Comparison of ENCODE assay signal across 14 mouse cellular contexts in genomic region chr7:84212112-84212511, GRCm38 (mm10).
A peak's percentile ranks its signal among the peaks of the same experiment; 100 is the strongest.
DNase-seq lines count a peak whose midpoint lies in the region; ATAC-seq and TF ChIP-seq lines count a peak whose summit lies in the region.
"Had no signal": no experiment of that assay in that cellular context is flagged by ENCODE, and none has a peak within 500 bp of the region (broad histone marks: within the 10 kb centered on the region; RNA-seq: fewer than 3 reads in every experiment).

No protein-coding gene starts in this region.

- ATAC-seq in granulocyte monocyte progenitor cell, adult 5-6 weeks (replicated peaks; ENCODE audit: poor library complexity, severe bottlenecking): 0 out of 2 replicates have a peak, but pooled peaks have one; percentile 33
- no peak for ATAC-seq in activated CD4-positive, CD25-positive, alpha-beta regulatory T cell, adult 4 months

- in situ Hi-C loops in CH12.LX (cut with MboI; ENCODE audit: low pct_ligation_motif_present, low pct_unique_long_range_greater_than_20kb, low sequenced_read_pairs): no loop called here

- no peak for TF ChIP-seq CTCF in CH12.LX (conservative IDR thresholded peaks at IDR 0.05 in 1 of 2, IDR thresholded peaks at IDR 0.05 in 1 of 2; ENCODE audit: low read depth in 2 of 2, low read length in 2 of 2)

- TF ChIP-seq POLR2A in CH12.LX (IDR thresholded peaks at IDR 0.05; ENCODE audit: low read depth, low read length): no peak

- H3K27me3 ChIP-seq in CH12.LX (replicated peaks): no peaks in the 10 kb centered on the region
- H3K27me3 ChIP-seq: embryonic facial prominence, embryonic 13.5 days; kidney, embryonic 15.5 days; neural tube, embryonic 13.5 days had no signal

- H3K27ac ChIP-seq in CH12.LX (ENCODE audit: insufficient read depth, low read depth): no peak overlapping the region
- H3K27ac ChIP-seq: embryonic facial prominence, embryonic 13.5 days; forebrain, embryonic 10.5 days; kidney, embryonic 15.5 days had no signal

- H3K9ac ChIP-seq in CH12.LX (ENCODE audit: insufficient read depth, low read depth): no peak overlapping the region
- H3K9ac ChIP-seq: embryonic facial prominence, embryonic 13.5 days; kidney, embryonic 15.5 days; neural tube, embryonic 13.5 days had no signal

- DNase-seq in layer of hippocampus, adult 11-12 months (ENCODE audit: low spot score): peak; percentile 18
- no peak for DNase-seq in layer of hippocampus, adult 8-10 months (ENCODE audit: low spot score in 2 of 2)
- DNase-seq in CH12.LX (ENCODE audit: extremely low read depth): peak; percentile 80
- DNase-seq in lung, postnatal 4 days: peak; percentile 45 to 73
- DNase-seq in kidney, adult 8-10 months: no peak
- DNase-seq: cerebellum, postnatal 36 days; heart, postnatal 14 days; thymus, adult 2 months had no signal

- H3K4me2 ChIP-seq in CH12.LX (ENCODE audit: insufficient read depth, low read depth, poor library complexity, severe bottlenecking): peak overlapping the region; percentile 54
- H3K4me2 ChIP-seq: embryonic facial prominence, embryonic 13.5 days; kidney, embryonic 15.5 days; neural tube, embryonic 13.5 days had no signal

- peak; percentile 89 for TF ChIP-seq EP300 in CH12.LX (IDR thresholded peaks at IDR 0.05; ENCODE audit: low read length)

- no peak overlapping the region for H3K4me3 ChIP-seq in CH12.LX (replicated peaks in 1 of 3; ENCODE audit: low read depth in 2 of 3, low read length in 2 of 3, poor library complexity in 1 of 3)
- H3K4me3 ChIP-seq: embryonic facial prominence, embryonic 13.5 days; forebrain, embryonic 10.5 days; kidney, embryonic 15.5 days; neural tube, embryonic 13.5 days had no signal

- dilution Hi-C loops in CH12.LX (cut with MboI; ENCODE audit: extremely low pct_ligation_motif_present, extremely low pct_unique_long_range_greater_than_20kb, low sequenced_read_pairs): no loop called here

- H3K9me3 ChIP-seq in CH12.LX (replicated peaks; ENCODE audit: low read length): no peaks in the 10 kb centered on the region
- H3K9me3 ChIP-seq: embryonic facial prominence, embryonic 13.5 days; forebrain, embryonic 10.5 days; kidney, embryonic 15.5 days; neural tube, embryonic 13.5 days had no signal

- H3K36me3 ChIP-seq in CH12.LX (replicated peaks in 1 of 2; ENCODE audit: control insufficient read depth in 1 of 2, insufficient read depth in 1 of 2, low read length in 1 of 2): no peaks in the 10 kb centered on the region
- H3K36me3 ChIP-seq: embryonic facial prominence, embryonic 13.5 days; forebrain, embryonic 10.5 days; kidney, embryonic 15.5 days; neural tube, embryonic 13.5 days had no signal

- no peak; the same call in 1 of the 2 replicates for TF ChIP-seq RAD21 in CH12.LX (IDR thresholded peaks at IDR 0.05; ENCODE audit: low read depth, low read length)

- H3K79me2 ChIP-seq in CH12.LX (replicated peaks; ENCODE audit: control insufficient read depth, extremely low read depth, insufficient read depth, poor library complexity, severe bottlenecking): no peaks in the 10 kb centered on the region

- H3K4me1 ChIP-seq in CH12.LX (ENCODE audit: control insufficient read depth in 1 of 2, insufficient read depth in 2 of 2): peaks cover 12 to 32% of the 10 kb centered on the region in 2 experiments

TF ChIP-seq in CH12.LX, 34 proteins besides CTCF, POLR2A, EP300 and RAD21:
- TF ChIP-seq CHD1 (IDR thresholded peaks at IDR 0.05; ENCODE audit: low read depth, low read length) (no peak), POLR2AphosphoS2 (IDR thresholded peaks at IDR 0.05; ENCODE audit: low read depth, low read length) (no peak), USF2 (conservative IDR thresholded peaks at IDR 0.05; ENCODE audit: low read depth, low read length) (no peak), MAZ (IDR thresholded peaks at IDR 0.05; ENCODE audit: low read depth, low read length) (no peak), ETS1 (conservative IDR thresholded peaks at IDR 0.05; ENCODE audit: low read depth, low read length) (peak; percentile 85), PAX5 (IDR thresholded peaks at IDR 0.05; ENCODE audit: low read length) (no peak), UBTF (IDR thresholded peaks at IDR 0.05; ENCODE audit: low read depth, low read length) (no peak), MEF2A (IDR thresholded peaks at IDR 0.05; ENCODE audit: borderline replicate concordance, low read depth, low read length) (peak; percentile 96), SIN3A (IDR thresholded peaks at IDR 0.05; ENCODE audit: low read length) (no peak), ZC3H11A (IDR thresholded peaks at IDR 0.05; ENCODE audit: low read depth, low read length) (no peak), MAFK (IDR thresholded peaks at IDR 0.05; ENCODE audit: insufficient replicate concordance, low read length) (peak; percentile 46; the same call in 1 of the 2 replicates), ZMIZ1 (IDR thresholded peaks at IDR 0.05; ENCODE audit: low read depth, low read length) (no peak), MYC (IDR thresholded peaks at IDR 0.05; ENCODE audit: low read depth, low read length) (peak; percentile 87), HCFC1 (IDR thresholded peaks at IDR 0.05; ENCODE audit: low read depth, low read length) (no peak; the same call in 1 of the 2 replicates), USF1 (IDR thresholded peaks at IDR 0.05; ENCODE audit: low read depth, low read length) (no peak), MXI1 (IDR thresholded peaks at IDR 0.05; ENCODE audit: low read depth, low read length) (no peak), ELF1 (IDR thresholded peaks at IDR 0.05; ENCODE audit: low read depth, low read length) (peak; percentile 45; the same call in 1 of the 2 replicates), E2F4 (IDR thresholded peaks at IDR 0.05; ENCODE audit: insufficient replicate concordance, low read depth, low read length) (no peak), SMC3 (IDR thresholded peaks at IDR 0.05; ENCODE audit: low read depth, low read length) (no peak), NRF1 (IDR thresholded peaks at IDR 0.05; ENCODE audit: low read depth, low read length) (no peak), BHLHE40 (IDR thresholded peaks at IDR 0.05; ENCODE audit: low read depth, low read length) (peak; percentile 70), ZNF384 (IDR thresholded peaks at IDR 0.05; ENCODE audit: low read depth, low read length) (no peak), RCOR1 (conservative IDR thresholded peaks at IDR 0.05; ENCODE audit: low read depth, low read length) (peak; percentile 81), MAX (IDR thresholded peaks at IDR 0.05; ENCODE audit: low read length) (peak; percentile 73), ZKSCAN1 (IDR thresholded peaks at IDR 0.05; ENCODE audit: borderline replicate concordance, low read depth, low read length) (no peak), GABPA (IDR thresholded peaks at IDR 0.05; ENCODE audit: insufficient replicate concordance, low read depth, low read length) (no peak), KAT2A (IDR thresholded peaks at IDR 0.05; ENCODE audit: insufficient replicate concordance, low read length) (0 out of 2 replicates have a peak, but pooled peaks have one; percentile 2), TCF12 (IDR thresholded peaks at IDR 0.05; ENCODE audit: low read depth, low read length) (peak; percentile 73), JUN (IDR thresholded peaks at IDR 0.05; ENCODE audit: insufficient read depth, low read depth, low read length) (no peak), JUND (conservative IDR thresholded peaks at IDR 0.05; ENCODE audit: low read depth, low read length) (no peak), NELFE (IDR thresholded peaks at IDR 0.05; ENCODE audit: low read depth, low read length) (no peak), IRF4 (IDR thresholded peaks at IDR 0.05; ENCODE audit: low read depth, low read length) (peak; percentile 94), TBP (conservative IDR thresholded peaks at IDR 0.05; ENCODE audit: low read depth, low read length) (0 out of 2 replicates have a peak, but pooled peaks have one; percentile 26), CHD2 (IDR thresholded peaks at IDR 0.05; ENCODE audit: low read length) (peak; percentile 72)

Comparison
In these comparisons a context has a peak if more than half of its experiments do, and no peak if none do; other contexts are left out.
1. DNase-seq: peak in layer of hippocampus, adult 11-12 months (single experiment), CH12.LX (single experiment) and lung, postnatal 4 days (2 of 2); none in layer of hippocampus, adult 8-10 months (0 of 2) and kidney, adult 8-10 months (0 of 2).